Mouse (Mus musculus) spleen, adult 12 weeks (tissue): ENCODE measurements around the gene Gpr84.

Experiments used
- DNase-seq: peaks from one replicate; pipeline ENCODE4 v3.0.0; 2022; ENCODE audit warnings: low spot score

Gene Gpr84

GRCm38 (mm10) chr15:103310365-103310910 lies at the start of gene Gpr84:
TSS of gene Gpr84 (minus strand) at chr15:103310612.
- DNase-seq, result no peak

- no peak for DNase-seq
Measured at GRCm38 (mm10) chr15:103359869-103360602, 49.6 kb upstream of the Gpr84 start.

GRCm38 (mm10) chr15:103359122-103359510 lies 48.7 kb upstream of the Gpr84 start:
- no peak for DNase-seq

GRCm38 (mm10) chr15:103358278-103359121 lies 48.1 kb upstream of the Gpr84 start:
- DNase-seq, result no peak

GRCm38 (mm10) chr15:103357817-103358216 lies 47.4 kb upstream of the Gpr84 start:
- DNase-seq, result no peak

- DNase-seq, result no peak
Measured at GRCm38 (mm10) chr15:103356130-103356529, 45.7 kb upstream of the Gpr84 start.

GRCm38 (mm10) chr15:103355420-103355819 lies 45.0 kb upstream of the Gpr84 start:
- no peak for DNase-seq

- no peak for DNase-seq
Measured at GRCm38 (mm10) chr15:103354690-103355089, 44.3 kb upstream of the Gpr84 start.

- no peak for DNase-seq
Measured at GRCm38 (mm10) chr15:103353511-103354256, 43.3 kb upstream of the Gpr84 start.

- DNase-seq, result no peak
Measured at GRCm38 (mm10) chr15:103352856-103353255, 42.4 kb upstream of the Gpr84 start.

GRCm38 (mm10) chr15:103347275-103347684 lies 36.9 kb upstream of the Gpr84 start:
- no peak for DNase-seq

- DNase-seq, result no peak
Measured at GRCm38 (mm10) chr15:103345789-103346188, 35.4 kb upstream of the Gpr84 start.

GRCm38 (mm10) chr15:103343556-103343955 lies 33.1 kb upstream of the Gpr84 start:
- no peak for DNase-seq

- DNase-seq, result no peak
Measured at GRCm38 (mm10) chr15:103343008-103343407, 32.6 kb upstream of the Gpr84 start.

GRCm38 (mm10) chr15:103342415-103342814 lies 32.0 kb upstream of the Gpr84 start:
- DNase-seq, result no peak

GRCm38 (mm10) chr15:103341547-103341946 lies 31.1 kb upstream of the Gpr84 start:
- DNase-seq, result no peak

GRCm38 (mm10) chr15:103340786-103341185 lies 30.4 kb upstream of the Gpr84 start:
- DNase-seq, result no peak

- peak; percentile 33 for DNase-seq
Measured at GRCm38 (mm10) chr15:103339961-103340337, 29.5 kb upstream of the Gpr84 start, which contains the start of gene Zfp385a. TSS of gene Zfp385a (minus strand) at chr15:103340093.

GRCm38 (mm10) chr15:103339166-103339960 lies 29.0 kb upstream of the Gpr84 start:
- no peak for DNase-seq

- DNase-seq, result no peak
Measured at GRCm38 (mm10) chr15:103338829-103339165, 28.4 kb upstream of the Gpr84 start.

- DNase-seq, result no peak
Measured at GRCm38 (mm10) chr15:103336996-103337667, 26.7 kb upstream of the Gpr84 start.
